Mouse (Mus musculus) adrenal gland, postnatal 25 days (tissue): ENCODE results near the gene Chmp4b. TPM values are rescaled to one million over a fixed set of nuclear protein-coding genes. Genes with fewer than 3 reads are reported as not detected.

ENCODE experiments used
- DNase-seq: peaks from one replicate; pipeline ENCODE4 v3.0.0; 2021; ENCODE audit warnings: mixed read lengths
- total RNA-seq: library from RNA; stranded (reverse); gene quantifications from 2 replicates; pipeline ENCODE4 v1.2.3, GENCODE M21; 2021

Gene Chmp4b
- total RNA-seq, 1 experiment from 2014 or later, result 247 TPM

- no peak for DNase-seq
These were observed 31.2 kb downstream of the Chmp4b start for GRCm38 (mm10) chr2:154682712-154683111.

- DNase-seq, result no peak
These were observed 33.5 kb downstream of the Chmp4b start for GRCm38 (mm10) chr2:154684901-154685470.

GRCm38 (mm10) chr2:154685772-154686171 is 34.3 kb downstream of the Chmp4b start:
- DNase-seq, result no peak

GRCm38 (mm10) chr2:154686819-154687218 is 35.3 kb downstream of the Chmp4b start:
- no peak for DNase-seq

GRCm38 (mm10) chr2:154689391-154689790 is 37.9 kb downstream of the Chmp4b start:
- no peak for DNase-seq

- DNase-seq, result no peak
These were observed 39.5 kb downstream of the Chmp4b start for GRCm38 (mm10) chr2:154690959-154691358.

GRCm38 (mm10) chr2:154693186-154693940 is 41.9 kb downstream of the Chmp4b start:
- no peak for DNase-seq

GRCm38 (mm10) chr2:154693941-154694256 is 42.4 kb downstream of the Chmp4b start:
- no peak for DNase-seq

- DNase-seq, result no peak
These were observed 44.2 kb downstream of the Chmp4b start for GRCm38 (mm10) chr2:154695690-154696089.

- DNase-seq, result no peak
These were observed 45.2 kb downstream of the Chmp4b start for GRCm38 (mm10) chr2:154696660-154697059.

- no peak for DNase-seq
These were observed 47.9 kb downstream of the Chmp4b start for GRCm38 (mm10) chr2:154699360-154699759.

- no peak for DNase-seq
These were observed 48.7 kb downstream of the Chmp4b start for GRCm38 (mm10) chr2:154700177-154700576.

- DNase-seq, result peak; percentile 75
These were observed 51.3 kb downstream of the Chmp4b start for GRCm38 (mm10) chr2:154702637-154703315.

- DNase-seq, result peak; percentile 44
These were observed 55.2 kb downstream of the Chmp4b start for GRCm38 (mm10) chr2:154706526-154707280.

- no peak for DNase-seq
These were observed 55.8 kb downstream of the Chmp4b start for GRCm38 (mm10) chr2:154707284-154707683.

GRCm38 (mm10) chr2:154707830-154708385 is 56.4 kb downstream of the Chmp4b start:
- DNase-seq, result no peak

- no peak for DNase-seq
These were observed 60.2 kb downstream of the Chmp4b start for GRCm38 (mm10) chr2:154711701-154712100.

GRCm38 (mm10) chr2:154712271-154712677 is 60.8 kb downstream of the Chmp4b start:
- DNase-seq, result peak; percentile 64

- no peak for DNase-seq
These were observed 61.6 kb downstream of the Chmp4b start for GRCm38 (mm10) chr2:154713083-154713482.

GRCm38 (mm10) chr2:154713964-154714363 is 62.5 kb downstream of the Chmp4b start:
- no peak for DNase-seq

- no peak for DNase-seq
These were observed 65.1 kb downstream of the Chmp4b start for GRCm38 (mm10) chr2:154716586-154716985.

GRCm38 (mm10) chr2:154717081-154717480 is 65.6 kb downstream of the Chmp4b start:
- DNase-seq, result no peak
